Mouse (Mus musculus) frontal cortex, postnatal 14 days (tissue): ENCODE measurements around the gene Noct.
"Not testable (repeated sequence)": the region's sequence is repeated elsewhere in the genome, so short reads cannot be mapped to it uniquely, and the experiment has no call there.

Source experiments
- DNase-seq, 2 experiments: peaks; one replicate each; pipeline ENCODE4 v3.0.0; 2022; ENCODE audit warnings: low spot score in 2 of 2

The Noct gene

GRCm38 (mm10) chr3:51204897-51205296, 19.4 kb upstream of the Noct start:
- DNase-seq = no peak

GRCm38 (mm10) chr3:51206521-51206920, 17.7 kb upstream of the Noct start:
- no peak for DNase-seq

GRCm38 (mm10) chr3:51208633-51209032, 15.6 kb upstream of the Noct start:
- no peak for DNase-seq

- DNase-seq = no peak
These were observed 14.5 kb upstream of the Noct start for GRCm38 (mm10) chr3:51209503-51210314.

GRCm38 (mm10) chr3:51210485-51210884, 13.8 kb upstream of the Noct start:
- DNase-seq = no peak

- no peak for DNase-seq
These were observed 11.1 kb upstream of the Noct start for GRCm38 (mm10) chr3:51213111-51213510.

- no peak for DNase-seq
These were observed 8.6 kb upstream of the Noct start for GRCm38 (mm10) chr3:51215681-51216080.

GRCm38 (mm10) chr3:51216351-51216750, 7.9 kb upstream of the Noct start:
- not testable (repeated sequence) for DNase-seq

- not testable (repeated sequence) for DNase-seq
These were observed 5.9 kb upstream of the Noct start for GRCm38 (mm10) chr3:51218385-51218784.

- no peak for DNase-seq
These were observed 5.0 kb upstream of the Noct start for GRCm38 (mm10) chr3:51219213-51219612.

- DNase-seq = no peak
These were observed 3.4 kb upstream of the Noct start for GRCm38 (mm10) chr3:51220846-51221245.

- no peak for DNase-seq
These were observed 2.4 kb upstream of the Noct start for GRCm38 (mm10) chr3:51221847-51222246.

GRCm38 (mm10) chr3:51222302-51222701, 1.9 kb upstream of the Noct start:
- no peak for DNase-seq

- DNase-seq = no peak
These were observed 1.3 kb upstream of the Noct start for GRCm38 (mm10) chr3:51222834-51223460.

GRCm38 (mm10) chr3:51223556-51223955, 691 bp upstream of the Noct start:
- DNase-seq = no peak

GRCm38 (mm10) chr3:51225226-51225750, 1.0 kb downstream of the Noct start:
- no peak for DNase-seq

GRCm38 (mm10) chr3:51225979-51226378, 1.7 kb downstream of the Noct start:
- DNase-seq = no peak

GRCm38 (mm10) chr3:51226601-51227000, 2.4 kb downstream of the Noct start:
- no peak for DNase-seq

GRCm38 (mm10) chr3:51228038-51228820, 4.0 kb downstream of the Noct start:
- no peak for DNase-seq

- peak; percentile 28 to 42 for DNase-seq
These were observed 4.6 kb downstream of the Noct start for GRCm38 (mm10) chr3:51228821-51229205.

- no peak for DNase-seq
These were observed 5.0 kb downstream of the Noct start for GRCm38 (mm10) chr3:51229226-51229625.

GRCm38 (mm10) chr3:51230146-51230835, 6.0 kb downstream of the Noct start:
- DNase-seq = no peak
